8 mouse cellular contexts compared by ENCODE assay signal in genomic region chr1:53850891-53851290, GRCm38 (mm10).
DNase-seq lines count a peak whose midpoint lies in the region; ATAC-seq lines count a peak whose summit lies in the region.

No protein-coding gene starts in this region.

- intact Hi-C loops in heart, postnatal 14 days (cut with DNase I), result no loop called here

- 6% methylated on average over 6 of the region's 6 CpGs for WGBS in macrophage (ENCODE audit: missing documents)

- H3K36me3 ChIP-seq in macrophage (ENCODE audit: inconsistent target), result no peaks in the 10 kb centered on the region

- DNase-seq in layer of hippocampus, adult 9-11 months, result peak; percentile 32
- DNase-seq in layer of hippocampus, postnatal 10 days (ENCODE audit: low spot score in 2 of 2), result no peak
- DNase-seq in heart, postnatal 14 days, result peak; percentile 16 to 25
- peak; percentile 52 for DNase-seq in thymus, postnatal 14 days
- no peak for DNase-seq in kidney, adult 11 months
- DNase-seq in left cerebral cortex, adult 18-20 months (ENCODE audit: low spot score in 2 of 2), result no peak

- no peaks in the 10 kb centered on the region for H3K79me2 ChIP-seq in macrophage (ENCODE audit: inconsistent target)

- no peak overlapping the region for H3K4me3 ChIP-seq in macrophage (ENCODE audit: inconsistent target)

- peak overlapping the region; percentile 94 for H3K27ac ChIP-seq in macrophage

- ATAC-seq in frontal cortex, adult (ENCODE audit: low TSS enrichment), result no peak

Comparison
In these comparisons a context has a peak if more than half of its experiments do, and no peak if none do; other contexts are left out.
1. DNase-seq: peak in layer of hippocampus, adult 9-11 months (single experiment), heart, postnatal 14 days (2 of 2) and thymus, postnatal 14 days (single experiment); none in layer of hippocampus, postnatal 10 days (0 of 2), kidney, adult 11 months (single experiment) and left cerebral cortex, adult 18-20 months (0 of 2).